Mouse (Mus musculus) fat pad, adult 2 months (tissue): ENCODE data around the gene Spdye4b.

Experiments used
- DNase-seq: peaks from one replicate; pipeline ENCODE4 v3.0.0-alpha.2; 2011; ENCODE audit warnings: low read depth, low spot score; ENCODE audit errors: extremely low read depth

Spdye4b gene

DNA sequence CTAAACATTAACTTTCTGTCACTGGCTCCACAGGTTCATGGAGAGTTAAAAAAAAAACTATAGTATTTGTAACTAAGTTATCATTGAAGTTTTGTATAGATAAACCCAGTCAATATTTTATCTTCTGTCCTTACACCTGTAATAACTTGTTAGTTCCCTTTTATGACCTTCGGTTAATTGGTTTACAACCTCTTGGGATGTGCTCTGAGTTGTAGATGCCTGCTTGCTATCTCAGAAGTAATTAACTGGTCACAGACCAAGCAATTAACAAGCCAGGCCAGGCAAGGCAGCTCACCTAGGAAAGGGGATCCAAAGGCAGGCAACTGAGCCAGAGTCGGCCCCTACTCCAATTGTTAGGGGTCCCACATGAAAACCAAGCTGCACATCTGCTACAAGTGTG, 33.0 kb downstream of the Spdye4b start:
- DNase-seq: no peak

DNA sequence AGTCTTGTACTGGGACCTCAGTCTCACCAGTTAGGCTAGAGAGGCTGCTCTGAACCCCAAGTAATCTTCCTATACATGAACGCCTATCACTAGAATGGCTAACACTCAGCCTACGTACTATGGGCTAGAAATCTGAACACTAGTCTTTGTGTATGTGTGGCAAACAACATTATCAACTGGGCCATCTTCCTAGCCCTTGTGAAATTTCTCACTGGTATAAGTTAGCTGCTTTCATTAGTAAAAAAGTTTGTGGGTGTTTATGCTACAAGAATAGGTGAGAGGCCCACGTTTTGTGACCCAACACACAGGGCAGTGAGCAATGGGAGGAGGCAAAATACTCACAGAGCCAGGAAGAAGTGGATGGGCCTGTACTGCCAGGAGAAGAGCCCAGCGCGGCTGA, 40.2 kb downstream of the Spdye4b start:
- DNase-seq: peak; percentile 74

DNA sequence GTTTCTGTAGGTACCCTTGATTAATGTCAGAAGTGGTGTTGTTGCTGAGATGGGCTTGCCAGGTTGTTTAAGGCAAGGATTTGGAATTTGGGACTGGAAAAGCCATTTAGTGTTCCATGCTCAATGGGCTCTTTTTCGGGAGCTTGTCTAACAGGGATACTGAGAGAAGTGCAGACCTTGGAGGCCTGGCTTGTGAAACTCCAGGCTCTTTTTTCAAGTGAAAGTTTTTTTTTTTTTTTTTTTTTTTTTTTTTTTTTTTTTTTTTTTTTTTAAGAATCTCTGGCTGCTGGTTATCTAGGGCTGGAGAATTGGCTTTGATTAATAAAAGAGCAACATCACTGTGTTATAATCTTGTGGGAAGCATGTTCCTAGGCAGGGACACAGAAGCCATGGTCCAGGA, 41.5 kb downstream of the Spdye4b start:
- DNase-seq: no peak

DNA sequence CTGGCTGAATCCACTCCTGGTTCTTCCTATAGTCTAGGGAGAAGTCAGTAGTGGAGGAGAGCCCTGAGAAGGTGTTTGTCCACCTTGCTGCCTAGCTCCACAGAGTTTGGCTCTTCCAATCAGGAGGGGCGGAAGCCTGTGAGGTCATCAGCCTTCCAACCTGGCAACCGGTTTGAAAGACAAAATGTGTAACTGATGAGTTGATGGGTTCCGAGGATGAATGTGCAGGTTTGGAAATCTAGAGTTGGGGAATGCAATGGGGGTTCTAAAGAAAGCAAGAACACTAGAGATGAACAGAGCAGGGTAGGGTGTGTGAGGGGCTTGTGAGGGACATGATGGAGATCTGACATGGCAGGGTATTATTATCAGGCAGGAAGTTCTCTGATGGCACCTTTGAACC, 46.0 kb downstream of the Spdye4b start, which contains the start of gene Spdye4a:
Gene Spdye4a, minus strand, starts transcription at position 101 of the 400 bp plus-strand sequence.
- DNase-seq: no peak

- DNase-seq: peak; percentile 23
Observed at GRCm38 (mm10) chr5:143235028-143235693, 54.3 kb downstream of the Spdye4b start, which contains the start of gene Zfp12. Gene Zfp12, plus strand, starts transcription at chr5:143235163.

- no peak for DNase-seq
Observed at GRCm38 (mm10) chr5:143236036-143236435, 55.2 kb downstream of the Spdye4b start.

DNA sequence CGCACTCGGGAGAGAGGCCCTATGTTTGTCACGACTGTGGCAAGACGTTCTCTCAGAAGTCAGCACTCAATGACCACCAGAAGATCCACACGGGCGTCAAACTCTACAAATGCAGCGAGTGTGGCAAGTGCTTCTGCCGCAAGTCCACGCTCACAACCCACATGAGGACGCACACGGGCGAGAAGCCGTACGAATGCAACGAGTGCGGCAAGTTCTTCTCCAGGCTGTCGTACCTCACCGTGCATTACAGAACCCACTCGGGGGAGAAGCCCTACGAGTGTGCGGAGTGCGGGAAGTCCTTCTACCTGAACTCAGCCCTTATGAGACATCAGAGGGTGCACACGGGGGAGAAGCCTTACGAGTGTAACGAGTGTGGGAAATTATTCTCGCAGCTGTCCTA, 64.1 kb downstream of the Spdye4b start:
- DNase-seq: no peak

DNA sequence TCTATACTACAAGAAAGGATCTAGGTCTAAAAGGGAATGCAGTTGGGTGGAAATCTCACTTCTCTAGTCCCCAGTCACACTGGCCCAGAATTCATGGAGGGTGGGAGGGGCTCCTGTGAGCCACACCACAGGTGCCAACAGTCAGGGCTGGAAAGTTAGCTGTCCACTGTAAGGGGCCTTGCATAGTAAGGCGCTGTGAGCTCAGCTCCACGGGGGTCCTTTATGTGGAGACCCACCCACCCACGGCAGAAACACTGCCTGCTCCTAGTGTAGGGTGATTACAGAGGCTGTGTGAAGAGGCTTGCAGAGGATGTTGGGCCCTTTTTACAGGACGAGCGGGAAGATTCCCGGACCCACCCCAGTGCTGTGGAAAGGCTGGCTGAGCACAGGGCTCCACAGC, 71.2 kb downstream of the Spdye4b start:
- DNase-seq: no peak

DNA sequence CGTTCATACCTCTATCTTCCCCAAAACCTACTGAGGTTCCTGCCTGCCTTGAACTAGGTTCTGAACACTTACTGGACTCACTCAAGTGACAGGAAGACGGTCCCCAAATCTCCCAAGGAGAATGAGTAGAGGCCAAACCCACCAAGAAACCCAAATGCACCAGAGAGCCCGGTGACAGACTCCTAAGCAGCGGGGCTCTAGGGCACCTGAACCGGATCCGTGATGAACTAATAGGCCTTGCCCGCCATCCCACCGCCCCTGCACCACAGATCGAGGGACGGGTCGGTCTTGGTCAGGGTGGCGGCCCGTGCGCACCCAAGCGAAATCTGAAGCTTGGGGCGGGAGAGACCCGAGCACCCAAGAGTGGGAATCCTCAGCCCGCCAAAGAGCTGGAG, 72.0 kb downstream of the Spdye4b start:
- no peak for DNase-seq

- DNase-seq: no peak
Observed at GRCm38 (mm10) chr5:143253186-143253880, 72.5 kb downstream of the Spdye4b start.

GRCm38 (mm10) chr5:143253881-143254486, 73.2 kb downstream of the Spdye4b start:
- no peak for DNase-seq
